Mouse (Mus musculus) kidney, adult 8-10 months (tissue): ENCODE data around the gene Tspan5.
A peak's percentile ranks its signal among the peaks of the same experiment; 100 is the strongest.

Source experiments
- DNase-seq, 2 experiments: peaks; one replicate each; pipeline ENCODE4 v3.0.0; 2022

The Tspan5 gene

GRCm38 (mm10) chr3:138744030-138744774 is 2.2 kb downstream of the Tspan5 start:
- no peak for DNase-seq

- no peak for DNase-seq
Measured at GRCm38 (mm10) chr3:138745091-138745490, 3.1 kb downstream of the Tspan5 start.

- no peak for DNase-seq
Measured at GRCm38 (mm10) chr3:138745596-138745995, 3.6 kb downstream of the Tspan5 start.

- no peak for DNase-seq
Measured at GRCm38 (mm10) chr3:138746556-138746955, 4.6 kb downstream of the Tspan5 start.

- no peak for DNase-seq
Measured at GRCm38 (mm10) chr3:138747035-138747434, 5.0 kb downstream of the Tspan5 start.

- DNase-seq: no peak
Measured at GRCm38 (mm10) chr3:138747985-138748384, 6.0 kb downstream of the Tspan5 start.

- DNase-seq: no peak
Measured at GRCm38 (mm10) chr3:138749645-138750044, 7.7 kb downstream of the Tspan5 start.

- peak; percentile 62 to 76 for DNase-seq
Measured at GRCm38 (mm10) chr3:138751328-138751727, 9.3 kb downstream of the Tspan5 start.

- no peak for DNase-seq
Measured at GRCm38 (mm10) chr3:138752056-138752455, 10.1 kb downstream of the Tspan5 start.

- no peak for DNase-seq
Measured at GRCm38 (mm10) chr3:138752769-138753168, 10.8 kb downstream of the Tspan5 start.

GRCm38 (mm10) chr3:138753182-138753885 is 11.3 kb downstream of the Tspan5 start:
- DNase-seq: no peak

- DNase-seq: no peak
Measured at GRCm38 (mm10) chr3:138754328-138754727, 12.3 kb downstream of the Tspan5 start.

GRCm38 (mm10) chr3:138757283-138757682 is 15.3 kb downstream of the Tspan5 start:
- DNase-seq: no peak

- peak in 1 of 2 experiments; percentile 49 for DNase-seq
Measured at GRCm38 (mm10) chr3:138759968-138760684, 18.1 kb downstream of the Tspan5 start.

- DNase-seq: peak in 1 of 2 experiments; percentile 54
Measured at GRCm38 (mm10) chr3:138760685-138761119, 18.7 kb downstream of the Tspan5 start.

GRCm38 (mm10) chr3:138761531-138761930 is 19.5 kb downstream of the Tspan5 start:
- no peak for DNase-seq

- peak; percentile 38 to 57 for DNase-seq
Measured at GRCm38 (mm10) chr3:138763941-138764340, 21.9 kb downstream of the Tspan5 start.

- no peak for DNase-seq
Measured at GRCm38 (mm10) chr3:138764782-138765181, 22.8 kb downstream of the Tspan5 start.

- peak; percentile 47 to 49 for DNase-seq
Measured at GRCm38 (mm10) chr3:138767034-138767433, 25.0 kb downstream of the Tspan5 start.

GRCm38 (mm10) chr3:138768541-138769093 is 26.6 kb downstream of the Tspan5 start:
- DNase-seq: no peak

GRCm38 (mm10) chr3:138770650-138771331 is 28.8 kb downstream of the Tspan5 start:
- peak; percentile 76 to 82 for DNase-seq

GRCm38 (mm10) chr3:138771549-138772333 is 29.7 kb downstream of the Tspan5 start:
- no peak for DNase-seq
